Mouse (Mus musculus): ENCODE measurements around the gene Rfx1. TPM values are rescaled to one million over a fixed set of nuclear protein-coding genes. Genes with fewer than 3 reads are reported as not detected.

Gene Rfx1
- polyA plus RNA-seq, 1 experiment: 83.0 TPM

GRCm38 (mm10) chr8:84144636-84145245 lies 78.1 kb downstream of the Rfx1 start:
- TF ChIP-seq CTCF (IDR thresholded peaks at IDR 0.05; ENCODE audit: control insufficient read depth, insufficient read depth, insufficient replicate concordance, low read depth, low read length): no peak
- H3K36me3 ChIP-seq (ENCODE audit: control insufficient read depth, insufficient read depth, low read length): no peaks in the 10 kb centered on the region; the same call in 1 of the 2 replicates

More at GRCm38 (mm10) chr8:84144636-84145245, 78.1 kb downstream of the Rfx1 start:
- Histone ChIP-seq H3K27ac (ENCODE audit: control insufficient read depth, insufficient read depth, low read depth, low read length) (no peak overlapping the region), H3K4me3 (ENCODE audit: control insufficient read depth, low read depth, low read length) (no peak overlapping the region), H3K4me1 (ENCODE audit: control insufficient read depth, insufficient read depth, low read length) (peaks cover 6% of the 10 kb centered on the region), H3K27me3 (ENCODE audit: control insufficient read depth, insufficient read depth, low read length) (no peaks in the 10 kb centered on the region)

Other genes with a start within 250 kb of the Rfx1 start
- 54.3 and 64.0 TPM in 2 replicates for gene Adgrl1, start 166.7 kb upstream of the Rfx1 start, polyA plus RNA-seq (2012; rRNA removed)
- 14.9 and 15.2 TPM in 2 replicates for gene Gm10644, start 111.6 kb upstream of the Rfx1 start, polyA plus RNA-seq (2012; rRNA removed)
- gene Asf1b, start 111.3 kb upstream of the Rfx1 start, polyA plus RNA-seq (2012; rRNA removed): 65.0 and 73.8 TPM in 2 replicates
- gene Prkaca, start 93.8 kb upstream of the Rfx1 start, polyA plus RNA-seq (2012; rRNA removed): 101 and 103 TPM in 2 replicates
- gene Samd1, start 69.2 kb upstream of the Rfx1 start, polyA plus RNA-seq (2012; rRNA removed): 13.7 and 15.3 TPM in 2 replicates
- 38.1 and 43.2 TPM in 2 replicates for gene 1700067K01Rik, start 65.3 kb upstream of the Rfx1 start, polyA plus RNA-seq (2012; rRNA removed)
- gene 2210011C24Rik, start 54.7 kb upstream of the Rfx1 start, polyA plus RNA-seq (2012; rRNA removed): 10.9 and 15.1 TPM in 2 replicates
- 1.2 and 1.9 TPM in 2 replicates for gene Palm3, start 45.4 kb upstream of the Rfx1 start, polyA plus RNA-seq (2012; rRNA removed)
- 0.08 and 0.12 TPM in 2 replicates for gene Il27ra, start 24.2 kb upstream of the Rfx1 start, polyA plus RNA-seq (2012; rRNA removed)
- gene Rln3, start 21.8 kb upstream of the Rfx1 start, polyA plus RNA-seq (2012; rRNA removed): 0.84 TPM in 1 of 2 replicates, not detected in the other
- gene Gm10643, start 1.7 kb upstream of the Rfx1 start, polyA plus RNA-seq (2012; rRNA removed): 6.3 and 6.6 TPM in 2 replicates
- 210 and 216 TPM in 2 replicates for gene Dcaf15, start 37.9 kb downstream of the Rfx1 start, polyA plus RNA-seq (2012; rRNA removed)
- 0.07 and 0.14 TPM in 2 replicates for gene Podnl1, start 59.2 kb downstream of the Rfx1 start, polyA plus RNA-seq (2012; rRNA removed)
- gene Cc2d1a, start 81.1 kb downstream of the Rfx1 start, polyA plus RNA-seq (2012; rRNA removed): 30.9 and 38.6 TPM in 2 replicates
- 57.2 and 65.0 TPM in 2 replicates for gene 4930432K21Rik, start 81.2 kb downstream of the Rfx1 start, polyA plus RNA-seq (2012; rRNA removed)
- gene Nanos3, start 118.4 kb downstream of the Rfx1 start, polyA plus RNA-seq (2012; rRNA removed): 1.6 and 2.4 TPM in 2 replicates
- 16.9 and 17.4 TPM in 2 replicates for gene Zswim4, start 170.2 kb downstream of the Rfx1 start, polyA plus RNA-seq (2012; rRNA removed)
- gene D8Ertd738e, start 182.9 kb downstream of the Rfx1 start, polyA plus RNA-seq (2012; rRNA removed): 104 and 116 TPM in 2 replicates
- 7.5 and 12.1 TPM in 2 replicates for gene Mri1, start 190.5 kb downstream of the Rfx1 start, polyA plus RNA-seq (2012; rRNA removed)
- 53.5 and 74.1 TPM in 2 replicates for gene Ccdc130, start 203.5 kb downstream of the Rfx1 start, polyA plus RNA-seq (2012; rRNA removed)

Data from testis, adult 2 months (tissue).